Mouse (Mus musculus): ENCODE measurements around the gene Pigo. TPM values are rescaled to one million over a fixed set of nuclear protein-coding genes. Genes with fewer than 3 reads are reported as not detected.

Pigo gene
- 3.6 to 7.5 TPM (median 7.3 TPM) in 3 replicates for total RNA-seq (2017)

GRCm38 (mm10) chr4:43025084-43025960, at the start of gene Pigo:
Gene Pigo (minus strand): TSS chr4:43025819.
- peak; percentile 87 for ATAC-seq (replicated peaks; ENCODE audit: insufficient number of reproducible peaks, low FRiP score, low TSS enrichment, poor library complexity, severe bottlenecking)

DNA sequence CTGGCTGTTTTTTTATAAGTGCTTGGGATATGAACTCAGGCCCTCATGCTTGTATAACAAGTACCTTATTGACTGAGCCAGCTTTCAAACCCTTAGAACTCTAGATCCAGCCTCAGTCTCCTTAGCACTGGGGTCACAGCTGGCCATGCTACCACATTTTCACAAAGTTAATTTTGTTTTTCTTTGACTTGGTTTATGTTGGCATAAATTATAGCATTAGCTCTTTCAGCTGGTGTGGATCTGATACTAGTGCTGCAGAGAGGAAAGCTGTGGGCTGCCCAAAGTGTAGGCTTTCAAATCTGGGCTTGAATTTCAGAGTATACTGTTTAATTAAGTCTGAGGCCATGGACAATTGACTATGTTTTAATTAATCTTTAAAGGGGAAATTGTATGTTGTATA, 49.3 kb upstream of the Pigo start:
- no peak for ATAC-seq (replicated peaks; ENCODE audit: insufficient number of reproducible peaks, low FRiP score, low TSS enrichment, poor library complexity, severe bottlenecking)

DNA sequence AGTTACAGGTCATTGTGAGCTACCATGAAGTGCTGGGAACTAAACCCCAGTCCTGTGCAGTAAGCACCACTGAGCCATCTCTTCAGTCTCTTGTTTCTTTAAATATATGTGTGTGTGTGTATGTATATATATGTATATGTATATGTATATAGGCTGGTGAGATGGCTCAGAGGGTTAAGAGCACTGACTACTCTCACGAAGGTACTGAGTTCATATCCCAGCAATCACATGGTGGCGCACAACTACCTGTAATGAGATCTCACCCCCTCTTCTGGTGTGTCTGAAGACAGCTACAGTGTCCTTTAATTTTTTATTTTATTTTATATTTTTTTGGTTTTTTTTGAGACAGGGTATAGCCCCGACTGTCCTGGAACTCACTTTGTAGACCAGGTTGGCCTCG, 39.9 kb upstream of the Pigo start:
- no peak for ATAC-seq (replicated peaks; ENCODE audit: insufficient number of reproducible peaks, low FRiP score, low TSS enrichment, poor library complexity, severe bottlenecking)

GRCm38 (mm10) chr4:43060286-43060685, 34.7 kb upstream of the Pigo start:
- no peak for ATAC-seq (replicated peaks; ENCODE audit: insufficient number of reproducible peaks, low FRiP score, low TSS enrichment, poor library complexity, severe bottlenecking)

GRCm38 (mm10) chr4:43059697-43060096, 34.1 kb upstream of the Pigo start:
- ATAC-seq (replicated peaks; ENCODE audit: insufficient number of reproducible peaks, low FRiP score, low TSS enrichment, poor library complexity, severe bottlenecking) = no peak

DNA sequence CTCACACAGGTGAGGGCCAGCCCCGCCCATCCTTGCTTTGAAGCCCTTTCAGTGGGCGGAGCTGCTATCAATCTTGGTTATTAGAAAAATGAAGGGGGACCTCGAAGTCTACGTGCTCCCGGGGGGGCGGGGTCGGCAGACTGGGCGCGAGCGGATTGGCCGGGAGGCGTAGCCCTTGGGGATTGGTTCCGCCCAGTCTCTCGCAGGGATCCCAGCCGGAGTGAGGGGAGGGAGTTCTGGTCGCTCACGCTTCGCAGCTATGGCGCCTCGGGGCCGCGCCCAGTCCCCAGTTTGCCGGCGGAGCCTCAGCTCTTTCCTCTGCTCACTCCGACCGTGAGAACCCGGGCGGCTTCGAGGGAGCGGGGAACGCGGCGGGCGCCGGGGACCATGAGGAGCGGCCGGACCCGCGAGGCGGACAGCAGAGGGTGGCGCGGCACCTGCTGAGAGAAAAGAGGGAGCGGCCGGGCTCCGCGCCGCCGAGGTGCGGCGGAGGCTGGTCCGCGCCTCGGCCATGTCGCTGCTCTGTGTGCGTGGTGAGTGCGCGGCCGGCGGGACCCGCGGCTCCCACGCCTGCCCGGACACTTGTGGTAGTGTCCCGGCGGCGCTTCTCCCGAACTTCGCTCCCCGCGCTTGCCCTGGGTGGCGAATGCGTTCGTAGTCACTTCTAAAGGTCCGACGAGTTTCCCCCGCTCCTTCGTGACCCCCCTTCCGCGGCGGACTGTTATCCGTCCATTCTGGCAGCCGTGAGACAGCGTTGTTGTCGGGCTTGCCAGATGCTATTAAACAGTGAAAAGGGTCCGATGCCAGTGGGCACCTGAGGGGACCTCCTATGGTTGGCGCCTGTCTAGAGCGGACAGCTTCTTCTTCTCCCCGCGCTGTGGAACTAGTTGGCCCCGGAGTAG, 33.4 kb upstream of the Pigo start, which contains the start of gene Unc13b:
Gene Unc13b (plus strand): TSS at position 201 of the 902 bp plus-strand sequence.
- ATAC-seq (replicated peaks; ENCODE audit: insufficient number of reproducible peaks, low FRiP score, low TSS enrichment, poor library complexity, severe bottlenecking) = peak; percentile 77

DNA sequence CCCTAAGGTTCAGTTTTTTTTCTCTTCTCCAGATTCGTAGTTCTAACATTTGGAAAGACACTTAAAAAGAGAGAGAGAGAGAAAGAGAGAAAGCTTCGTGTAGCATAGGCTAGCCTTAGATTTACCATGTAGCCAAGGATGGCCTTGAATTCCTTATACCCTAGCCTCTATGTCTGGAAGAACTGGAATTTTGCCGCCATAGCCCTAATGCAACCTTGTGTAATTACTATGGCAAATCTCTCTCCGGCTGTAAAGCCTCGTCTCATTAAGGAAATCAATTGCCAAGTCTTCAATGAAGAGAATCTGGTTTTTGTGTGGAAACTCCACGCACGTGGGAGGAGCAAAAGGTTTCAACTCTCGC, 32.8 kb upstream of the Pigo start:
- no peak for ATAC-seq (replicated peaks; ENCODE audit: insufficient number of reproducible peaks, low FRiP score, low TSS enrichment, poor library complexity, severe bottlenecking)

- no peak for ATAC-seq (replicated peaks; ENCODE audit: insufficient number of reproducible peaks, low FRiP score, low TSS enrichment, poor library complexity, severe bottlenecking)
Observed at GRCm38 (mm10) chr4:43057654-43058053, 32.0 kb upstream of the Pigo start.

- peak; percentile 71; the same call in 1 of the 2 replicates for ATAC-seq (replicated peaks; ENCODE audit: insufficient number of reproducible peaks, low FRiP score, low TSS enrichment, poor library complexity, severe bottlenecking)
Observed at GRCm38 (mm10) chr4:43052627-43053026, 27.0 kb upstream of the Pigo start.

- 0 out of 2 replicates have a peak, but pooled peaks have one; percentile 19 for ATAC-seq (replicated peaks; ENCODE audit: insufficient number of reproducible peaks, low FRiP score, low TSS enrichment, poor library complexity, severe bottlenecking)
Observed at GRCm38 (mm10) chr4:43047231-43047630, 21.6 kb upstream of the Pigo start.

GRCm38 (mm10) chr4:43046607-43047006, 21.0 kb upstream of the Pigo start:
- no peak for ATAC-seq (replicated peaks; ENCODE audit: insufficient number of reproducible peaks, low FRiP score, low TSS enrichment, poor library complexity, severe bottlenecking)

- peak; percentile 75 for ATAC-seq (replicated peaks; ENCODE audit: insufficient number of reproducible peaks, low FRiP score, low TSS enrichment, poor library complexity, severe bottlenecking)
Observed at GRCm38 (mm10) chr4:43045659-43046302, 20.2 kb upstream of the Pigo start, which contains the start of gene Fam214b. Gene Fam214b (minus strand): TSS chr4:43046220.

DNA sequence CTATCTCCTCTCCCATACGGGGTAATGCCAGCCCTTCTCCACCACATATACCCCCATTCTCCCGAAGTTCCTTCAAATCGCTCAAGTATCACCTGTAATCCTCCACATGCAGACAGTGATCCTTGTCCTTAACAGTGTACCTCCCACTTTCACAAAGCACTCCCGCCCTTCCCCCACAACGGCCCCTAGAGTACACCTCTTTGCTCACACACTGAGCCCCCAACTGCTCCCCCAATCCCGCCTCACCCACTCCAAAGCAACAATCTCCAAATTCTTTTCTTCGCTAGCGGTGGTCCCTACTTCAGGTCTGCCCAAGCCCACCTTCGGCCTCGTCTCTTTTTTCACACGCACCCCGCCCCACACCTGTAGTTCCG, 19.7 kb upstream of the Pigo start:
- no peak; the same call in 1 of the 2 replicates for ATAC-seq (replicated peaks; ENCODE audit: insufficient number of reproducible peaks, low FRiP score, low TSS enrichment, poor library complexity, severe bottlenecking)

DNA sequence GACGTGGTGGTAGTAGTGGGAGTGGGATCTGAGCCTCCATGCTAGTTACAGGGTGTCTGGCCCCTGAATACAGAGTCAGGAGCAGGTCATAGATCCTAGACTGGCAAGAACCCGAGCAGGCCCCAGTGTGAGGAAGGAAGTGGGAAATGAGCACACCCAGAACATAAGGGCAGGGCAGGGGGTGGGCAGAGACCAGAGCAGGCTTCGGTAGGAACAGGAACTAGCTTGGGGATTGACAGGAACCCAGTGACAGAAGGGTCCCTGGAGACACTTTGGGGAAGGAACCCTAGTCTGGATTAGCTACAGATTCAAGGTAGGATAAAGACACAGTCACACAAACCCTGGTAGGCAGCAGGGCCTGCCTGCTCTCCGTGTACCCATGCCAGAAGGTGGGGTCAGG, 19.1 kb upstream of the Pigo start:
- ATAC-seq (replicated peaks; ENCODE audit: insufficient number of reproducible peaks, low FRiP score, low TSS enrichment, poor library complexity, severe bottlenecking) = peak; percentile 44

DNA sequence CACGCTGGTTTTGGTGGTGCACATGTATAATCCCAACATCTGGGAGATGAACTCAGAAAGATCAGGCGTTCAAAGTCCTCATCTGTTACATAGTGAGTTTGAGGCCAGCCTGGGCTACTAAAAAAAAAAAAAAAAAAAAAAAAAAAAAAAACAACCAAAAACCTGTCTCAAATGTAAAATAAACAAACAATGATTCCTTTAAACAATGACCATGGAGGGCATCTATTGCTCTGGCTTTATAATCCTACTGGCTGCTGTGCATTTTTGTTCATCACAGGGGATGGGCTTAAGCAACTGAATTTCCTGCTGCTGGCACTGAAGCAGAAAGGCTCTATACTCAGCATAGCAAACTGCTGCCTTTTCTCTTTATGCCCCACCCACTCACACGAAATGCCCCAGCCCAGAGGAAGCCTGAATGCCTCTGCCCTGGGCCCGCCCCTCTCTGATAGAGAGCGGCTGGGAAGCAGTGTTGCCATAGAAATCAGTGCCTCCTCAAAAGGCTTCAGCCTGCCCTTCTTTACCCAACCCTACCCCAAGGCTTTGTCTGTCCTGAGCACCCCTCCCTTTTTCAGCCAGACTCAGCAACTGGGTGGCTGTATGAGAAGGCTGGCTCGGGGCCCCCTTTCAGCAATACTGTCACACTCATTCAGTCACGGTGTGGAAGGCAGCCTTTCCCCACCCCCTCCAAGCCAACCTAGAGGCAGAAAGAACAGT, 18.2 kb upstream of the Pigo start:
- ATAC-seq (replicated peaks; ENCODE audit: insufficient number of reproducible peaks, low FRiP score, low TSS enrichment, poor library complexity, severe bottlenecking) = peak; percentile 34

DNA sequence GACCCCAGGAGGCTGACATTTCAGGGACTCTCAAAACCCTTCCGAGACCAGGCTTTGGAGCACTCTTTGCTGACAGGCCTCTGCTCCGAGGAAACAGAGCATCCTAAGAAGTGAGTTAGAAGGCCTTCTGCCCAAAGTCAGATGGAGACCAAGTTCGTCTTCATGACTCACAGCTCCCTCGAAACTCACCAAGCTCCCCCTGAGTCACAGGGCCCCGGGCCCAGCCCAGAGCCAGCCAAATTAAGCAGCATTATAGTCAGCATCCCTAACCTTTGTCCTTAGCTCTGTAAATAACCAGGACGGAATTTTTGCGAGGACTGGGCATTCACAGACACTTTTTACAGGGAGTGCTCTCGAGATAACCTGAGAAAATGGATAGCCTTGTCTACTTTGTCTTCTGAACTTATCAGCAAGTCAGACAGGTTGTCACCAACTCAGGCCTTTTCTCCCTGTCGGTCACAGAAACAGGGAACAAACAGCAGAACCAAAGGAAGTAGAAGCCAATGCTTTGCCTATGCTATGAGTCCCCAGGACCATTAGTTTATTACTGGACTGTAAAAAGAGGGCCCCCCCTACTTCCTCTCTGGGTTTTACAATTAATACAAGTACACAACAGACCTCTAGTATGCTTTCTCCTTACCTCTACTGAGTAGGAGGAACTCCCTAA, 15.4 kb upstream of the Pigo start:
- no peak for ATAC-seq (replicated peaks; ENCODE audit: insufficient number of reproducible peaks, low FRiP score, low TSS enrichment, poor library complexity, severe bottlenecking)

- peak; percentile 86 for ATAC-seq (replicated peaks; ENCODE audit: insufficient number of reproducible peaks, low FRiP score, low TSS enrichment, poor library complexity, severe bottlenecking)
Observed at GRCm38 (mm10) chr4:43040114-43040572, 14.5 kb upstream of the Pigo start.

DNA sequence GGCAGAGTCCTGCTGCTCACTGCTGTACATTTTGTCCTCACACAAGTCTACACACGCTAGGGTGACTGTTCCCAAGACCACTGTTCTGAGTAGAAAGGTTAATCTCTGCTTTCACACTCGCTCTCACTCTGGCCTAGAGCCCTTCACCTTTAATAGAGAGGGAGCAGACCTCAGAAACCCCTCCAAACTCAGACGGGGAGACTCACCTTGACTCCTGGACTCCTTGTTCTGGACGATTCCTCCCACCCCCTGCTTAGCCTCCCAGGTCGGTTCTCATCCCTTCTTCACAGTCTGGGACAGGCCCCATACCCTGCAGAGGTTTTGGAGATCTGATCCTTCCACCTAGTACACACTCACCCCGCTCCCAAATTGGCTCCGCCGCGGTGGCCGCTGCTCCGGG, 14.0 kb upstream of the Pigo start:
- ATAC-seq (replicated peaks; ENCODE audit: insufficient number of reproducible peaks, low FRiP score, low TSS enrichment, poor library complexity, severe bottlenecking) = no peak

Data from monocyte, adult 5-6 weeks (primary cell).